Mouse (Mus musculus): ENCODE measurements at regions not wholly inside any gene's neighbourhood (a gene's known extent, or its start where the extent isn't known, plus 50 kb on each side); places are given as distances from the start of the nearest gene placed in this dataset.
A peak's percentile ranks its signal among the peaks of the same experiment; 100 is the strongest.

GRCm38 (mm10) chr6:7252286-7252685 lies 296.5 kb downstream of the Sdhaf3 start:
- Histone ChIP-seq H3K9me3 (ENCODE audit: low read length) (no peaks in the 10 kb centered on the region), H3K36me3 (ENCODE audit: insufficient read depth) (no peaks in the 10 kb centered on the region), H3K4me3 (ENCODE audit: low read depth, low read length) (no peak overlapping the region), H3K4me1 (ENCODE audit: insufficient read depth) (no peaks in the 10 kb centered on the region), H3K4me2 (ENCODE audit: low read depth) (no peak overlapping the region), H3K9ac (no peak overlapping the region), H3K27me3 (ENCODE audit: insufficient read depth, low read length) (no peaks in the 10 kb centered on the region), H3K27ac (ENCODE audit: low read depth, low read length) (no peak overlapping the region)
- no peak for TF ChIP-seq CTCF (IDR thresholded peaks at IDR 0.05; ENCODE audit: low read depth)
- DNase-seq = no peak
- ATAC-seq = no peak
- 72% methylated on average over 7 of the region's 7 CpGs for WGBS

DNA sequence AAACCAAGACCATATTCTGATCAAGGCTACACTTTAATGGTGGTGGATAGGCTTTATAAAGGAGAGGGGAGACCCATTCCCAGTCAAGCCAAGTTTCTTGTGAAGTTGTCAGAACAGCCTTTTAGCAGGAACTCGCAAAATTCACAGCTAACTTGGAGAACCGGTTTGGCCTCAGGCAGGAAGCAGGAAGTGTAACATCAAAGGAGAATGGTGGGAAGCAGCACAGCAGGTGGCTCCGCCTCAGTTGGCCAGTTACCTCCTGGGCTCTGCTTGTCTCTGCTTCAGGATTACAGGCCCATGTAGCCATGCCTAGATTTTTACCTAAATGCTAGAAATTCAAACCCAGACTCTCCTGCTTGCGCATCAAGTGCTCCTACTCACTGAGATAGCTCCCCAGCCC lies 277.2 kb upstream of the Tac1 start:
- H3K36me3 ChIP-seq (ENCODE audit: insufficient read depth) = no peaks in the 10 kb centered on the region
- H3K4me2 ChIP-seq (ENCODE audit: low read depth) = no peak overlapping the region
- DNase-seq (no peak), ATAC-seq (no peak)
- no peaks in the 10 kb centered on the region for H3K9me3 ChIP-seq (ENCODE audit: low read length)
- 60% methylated on average over 4 of the region's 4 CpGs for WGBS
- H3K9ac ChIP-seq = no peak overlapping the region
- no peaks in the 10 kb centered on the region for H3K4me1 ChIP-seq (ENCODE audit: insufficient read depth)
- no peak for TF ChIP-seq CTCF (IDR thresholded peaks at IDR 0.05; ENCODE audit: low read depth)
- no peak overlapping the region for H3K4me3 ChIP-seq (ENCODE audit: low read depth, low read length)
- H3K27me3 ChIP-seq (ENCODE audit: insufficient read depth, low read length) = no peaks in the 10 kb centered on the region
- H3K27ac ChIP-seq (ENCODE audit: low read depth, low read length) = no peak overlapping the region

DNA sequence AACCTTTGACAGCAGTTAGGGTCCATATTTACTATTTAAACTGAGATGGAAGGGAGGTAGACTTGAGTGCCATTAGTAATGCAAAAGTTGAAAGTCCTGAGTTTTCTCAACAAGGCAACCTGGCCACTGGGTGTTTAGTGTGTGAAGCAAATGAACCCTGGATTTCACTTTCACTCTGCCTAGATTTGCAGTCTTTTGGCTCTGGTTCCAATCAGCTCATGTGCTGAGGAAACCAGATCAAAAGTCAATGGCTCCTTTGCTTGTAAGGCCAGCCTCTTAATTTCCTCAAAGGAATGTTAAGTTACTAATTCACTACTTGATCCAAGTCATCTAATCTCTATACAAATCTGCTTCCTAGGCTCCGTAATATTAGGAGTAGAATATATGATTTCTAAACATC lies 247.7 kb upstream of the Tac1 start:
- no peaks in the 10 kb centered on the region for H3K27me3 ChIP-seq (ENCODE audit: insufficient read depth, low read length)
- 93% methylated on average over 1 of the region's 1 CpGs for WGBS
- ATAC-seq = no peak
- TF ChIP-seq CTCF (IDR thresholded peaks at IDR 0.05; ENCODE audit: low read depth) = no peak
- H3K4me1 ChIP-seq (ENCODE audit: insufficient read depth) = no peaks in the 10 kb centered on the region
- no peak for DNase-seq
- H3K27ac ChIP-seq (ENCODE audit: low read depth, low read length) = no peak overlapping the region
- no peak overlapping the region for H3K4me2 ChIP-seq (ENCODE audit: low read depth)
- H3K9me3 ChIP-seq (ENCODE audit: low read length) = no peaks in the 10 kb centered on the region
- H3K36me3 ChIP-seq (ENCODE audit: insufficient read depth) = no peaks in the 10 kb centered on the region
- H3K4me3 ChIP-seq (ENCODE audit: low read depth, low read length) = no peak overlapping the region
- H3K9ac ChIP-seq = no peak overlapping the region

DNA sequence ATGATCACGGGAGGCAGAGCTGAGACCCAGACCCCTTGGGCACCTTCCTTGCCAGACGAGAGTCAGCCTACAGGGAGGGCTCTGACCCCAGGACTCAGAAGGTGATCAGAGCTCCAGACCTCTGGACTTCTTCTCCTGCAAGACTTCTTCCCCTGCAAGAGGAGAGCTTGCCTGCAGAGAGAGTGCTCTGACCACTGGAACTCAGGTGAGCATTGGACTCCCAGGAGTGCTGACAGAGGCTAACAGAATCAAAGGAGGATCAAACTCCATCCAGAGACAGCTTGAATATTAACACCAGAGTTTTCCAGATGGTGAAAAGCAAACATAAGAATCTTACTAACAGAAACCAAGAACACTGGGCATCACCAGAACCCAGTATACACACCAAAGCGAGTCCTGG lies 241.2 kb upstream of the Tac1 start:
- no peak overlapping the region for H3K4me3 ChIP-seq (ENCODE audit: low read depth, low read length)
- WGBS = 85% methylated on average over 3 of the region's 3 CpGs

DNA sequence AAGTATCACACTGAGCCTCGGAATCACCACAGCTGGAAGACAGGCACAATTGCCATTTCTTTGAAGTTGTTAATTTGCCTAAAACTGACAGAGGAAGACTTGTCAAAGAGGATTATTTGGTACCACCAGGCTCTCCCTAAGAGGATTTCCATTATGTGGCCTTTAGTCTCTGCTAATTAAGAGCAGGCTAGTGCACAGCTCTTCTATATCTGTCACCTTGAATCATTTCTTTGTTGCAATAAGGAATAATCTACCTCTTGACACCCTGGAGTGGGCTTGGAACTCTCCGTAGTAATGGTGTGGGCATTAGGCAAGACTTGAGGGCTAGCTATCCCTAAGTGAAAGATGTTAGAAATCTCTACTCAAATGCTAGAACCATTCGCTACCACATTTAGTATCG lies 227.7 kb upstream of the Tac1 start:
- Histone ChIP-seq H3K9ac (no peak overlapping the region), H3K27ac (ENCODE audit: low read depth, low read length) (no peak overlapping the region), H3K9me3 (ENCODE audit: low read length) (no peaks in the 10 kb centered on the region), H3K4me2 (ENCODE audit: low read depth) (no peak overlapping the region), H3K4me3 (ENCODE audit: low read depth, low read length) (no peak overlapping the region), H3K4me1 (ENCODE audit: insufficient read depth) (no peaks in the 10 kb centered on the region), H3K36me3 (ENCODE audit: insufficient read depth) (no peaks in the 10 kb centered on the region), H3K27me3 (ENCODE audit: insufficient read depth, low read length) (no peaks in the 10 kb centered on the region)
- 26% methylated on average over 4 of the region's 4 CpGs for WGBS
- DNase-seq (no peak), ATAC-seq (no peak)
- no peak for TF ChIP-seq CTCF (IDR thresholded peaks at IDR 0.05; ENCODE audit: low read depth)

More for the DNA sequence above, 241.2 kb upstream of the Tac1 start:
- H3K9me3 ChIP-seq (ENCODE audit: low read length) = no peaks in the 10 kb centered on the region
- H3K36me3 ChIP-seq (ENCODE audit: insufficient read depth) = no peaks in the 10 kb centered on the region
- DNase-seq = no peak
- no peak for TF ChIP-seq CTCF (IDR thresholded peaks at IDR 0.05; ENCODE audit: low read depth)
- no peak overlapping the region for H3K9ac ChIP-seq
- H3K27me3 ChIP-seq (ENCODE audit: insufficient read depth, low read length) = no peaks in the 10 kb centered on the region
- no peaks in the 10 kb centered on the region for H3K4me1 ChIP-seq (ENCODE audit: insufficient read depth)
- ATAC-seq = no peak
- H3K27ac ChIP-seq (ENCODE audit: low read depth, low read length) = no peak overlapping the region
- no peak overlapping the region for H3K4me2 ChIP-seq (ENCODE audit: low read depth)

GRCm38 (mm10) chr6:7356634-7357033 lies 198.0 kb upstream of the Tac1 start:
- H3K27me3 ChIP-seq (ENCODE audit: insufficient read depth, low read length) = no peaks in the 10 kb centered on the region
- WGBS = 52% methylated on average over 2 of the region's 2 CpGs
- DNase-seq (no peak), ATAC-seq (no peak)
- no peaks in the 10 kb centered on the region for H3K4me1 ChIP-seq (ENCODE audit: insufficient read depth)
- no peak overlapping the region for H3K4me2 ChIP-seq (ENCODE audit: low read depth)
- no peak overlapping the region for H3K4me3 ChIP-seq (ENCODE audit: low read depth, low read length)
- no peaks in the 10 kb centered on the region for H3K9me3 ChIP-seq (ENCODE audit: low read length)
- H3K27ac ChIP-seq (ENCODE audit: low read depth, low read length) = no peak overlapping the region
- H3K9ac ChIP-seq = no peak overlapping the region
- no peak for TF ChIP-seq CTCF (IDR thresholded peaks at IDR 0.05; ENCODE audit: low read depth)
- no peaks in the 10 kb centered on the region for H3K36me3 ChIP-seq (ENCODE audit: insufficient read depth)

GRCm38 (mm10) chr6:7367166-7367565 lies 187.5 kb upstream of the Tac1 start:
- no peak overlapping the region for H3K4me3 ChIP-seq (ENCODE audit: low read depth, low read length)
- H3K9ac ChIP-seq = no peak overlapping the region
- DNase-seq (no peak), ATAC-seq (peak; percentile 76)
- no peak for TF ChIP-seq CTCF (IDR thresholded peaks at IDR 0.05; ENCODE audit: low read depth)
- no peak overlapping the region for H3K27ac ChIP-seq (ENCODE audit: low read depth, low read length)
- WGBS = 63% methylated on average over 1 of the region's 1 CpGs
- no peaks in the 10 kb centered on the region for H3K4me1 ChIP-seq (ENCODE audit: insufficient read depth)
- no peaks in the 10 kb centered on the region for H3K27me3 ChIP-seq (ENCODE audit: insufficient read depth, low read length)
- no peaks in the 10 kb centered on the region for H3K36me3 ChIP-seq (ENCODE audit: insufficient read depth)
- no peaks in the 10 kb centered on the region for H3K9me3 ChIP-seq (ENCODE audit: low read length)
- H3K4me2 ChIP-seq (ENCODE audit: low read depth) = no peak overlapping the region

- WGBS = 26% methylated on average over 4 of the region's 4 CpGs
- no peak overlapping the region for H3K4me2 ChIP-seq (ENCODE audit: low read depth)
- no peak for DNase-seq
- H3K27me3 ChIP-seq (ENCODE audit: insufficient read depth, low read length) = no peaks in the 10 kb centered on the region
- peak; percentile 58 for ATAC-seq
- H3K36me3 ChIP-seq (ENCODE audit: insufficient read depth) = no peaks in the 10 kb centered on the region
- H3K4me3 ChIP-seq (ENCODE audit: low read depth, low read length) = no peak overlapping the region
- H3K9me3 ChIP-seq (ENCODE audit: low read length) = no peaks in the 10 kb centered on the region
- no peak overlapping the region for H3K27ac ChIP-seq (ENCODE audit: low read depth, low read length)
- no peak for TF ChIP-seq CTCF (IDR thresholded peaks at IDR 0.05; ENCODE audit: low read depth)
- no peaks in the 10 kb centered on the region for H3K4me1 ChIP-seq (ENCODE audit: insufficient read depth)
- no peak overlapping the region for H3K9ac ChIP-seq
These were observed 180.1 kb upstream of the Tac1 start for GRCm38 (mm10) chr6:7374629-7375028.
